Mouse (Mus musculus): ENCODE results near the gene Krtap1-3.

The Krtap1-3 gene

GRCm38 (mm10) chr11:99557976-99558745, 33.0 kb downstream of the Krtap1-3 start:
- DNase-seq (ENCODE audit: low spot score), result no peak

- DNase-seq (ENCODE audit: low spot score), result no peak
Observed at GRCm38 (mm10) chr11:99556753-99557152, 34.4 kb downstream of the Krtap1-3 start, which contains the start of gene Krtap3-2. Gene Krtap3-2, minus strand, starts transcription at chr11:99556853.

GRCm38 (mm10) chr11:99556195-99556594, 34.9 kb downstream of the Krtap1-3 start:
- no peak for DNase-seq (ENCODE audit: low spot score)

- no peak for DNase-seq (ENCODE audit: low spot score)
Observed at GRCm38 (mm10) chr11:99550765-99551164, 40.4 kb downstream of the Krtap1-3 start, which contains the start of gene Krtap3-3. Gene Krtap3-3, minus strand, starts transcription at chr11:99550865.

- DNase-seq (ENCODE audit: low spot score), result no peak
Observed at GRCm38 (mm10) chr11:99547892-99548291, 43.2 kb downstream of the Krtap1-3 start.

All from retina, embryonic 14.5 days (tissue).